In the genomic region with DNA sequence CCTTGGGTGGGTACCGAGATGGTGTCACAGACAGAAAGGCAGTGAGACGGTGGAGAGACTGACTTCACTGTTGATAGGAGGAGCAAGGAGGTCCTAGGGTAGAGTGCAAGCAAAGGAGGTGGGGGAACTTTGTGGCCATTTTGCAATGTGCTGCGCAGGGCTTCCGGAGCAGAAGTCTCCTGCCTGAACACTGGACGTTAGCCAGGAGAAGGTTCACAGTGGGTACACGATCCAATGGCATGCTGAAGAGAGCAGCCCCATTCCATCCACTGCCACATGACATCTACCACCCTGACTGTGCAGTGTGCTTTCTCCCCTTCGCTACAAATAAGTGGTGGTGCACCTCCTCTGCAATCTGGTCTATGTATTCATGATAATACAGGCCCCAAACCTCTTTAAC, we compare ENCODE assay signal across 19 mouse cellular contexts. TPM values are rescaled to one million over a fixed set of nuclear protein-coding genes. Genes with fewer than 3 reads are reported as not detected.
DNase-seq lines count a peak whose midpoint lies in the region; ATAC-seq lines count a peak whose summit lies in the region.
"Had no signal": no experiment of that assay in that cellular context is flagged by ENCODE, and none has a peak within 500 bp of the region (broad histone marks: within the 10 kb centered on the region; RNA-seq: fewer than 3 reads in every experiment).

No protein-coding gene starts in this region.

- H3K4me1 ChIP-seq in forebrain, embryonic 16.5 days (replicated peaks; ENCODE audit: control insufficient read depth, insufficient read depth, low read length), result peaks cover 41% of the 10 kb centered on the region
- H3K4me1 ChIP-seq in neural tube, embryonic 13.5 days (replicated peaks), result peaks cover 46% of the 10 kb centered on the region
- H3K4me1 ChIP-seq in embryonic facial prominence, embryonic 10.5 days, result peaks cover 20% of the 10 kb centered on the region

- peaks cover 7% of the 10 kb centered on the region; the same call in 1 of the 2 replicates for H3K36me3 ChIP-seq in forebrain, embryonic 16.5 days (ENCODE audit: control insufficient read depth, insufficient read depth)
- peaks cover 12% of the 10 kb centered on the region for H3K36me3 ChIP-seq in neural tube, embryonic 13.5 days
- H3K36me3 ChIP-seq in embryonic facial prominence, embryonic 10.5 days (replicated peaks), result no peaks in the 10 kb centered on the region
- H3K36me3 ChIP-seq: heart, embryonic 10.5 days had no signal

- H3K27ac ChIP-seq in forebrain, embryonic 16.5 days (ENCODE audit: low read length), result no peak overlapping the region
- H3K27ac ChIP-seq in neural tube, embryonic 13.5 days (replicated peaks), result no peak overlapping the region
- no peak overlapping the region for H3K27ac ChIP-seq in embryonic facial prominence, embryonic 10.5 days (replicated peaks)
- H3K27ac ChIP-seq: gastrocnemius, adult 2 months; heart, embryonic 10.5 days; kidney, postnatal 0 days; liver, embryonic 14.5 days had no signal

- no peak overlapping the region for H3K9ac ChIP-seq in forebrain, embryonic 16.5 days (replicated peaks; ENCODE audit: low read depth, low read length)
- no peak overlapping the region for H3K9ac ChIP-seq in neural tube, embryonic 13.5 days
- H3K9ac ChIP-seq: liver, embryonic 14.5 days had no signal

- H3K9me3 ChIP-seq in forebrain, embryonic 16.5 days (ENCODE audit: control insufficient read depth, low read length), result no peaks in the 10 kb centered on the region
- no peaks in the 10 kb centered on the region for H3K9me3 ChIP-seq in neural tube, embryonic 13.5 days
- H3K9me3 ChIP-seq in embryonic facial prominence, embryonic 10.5 days, result no peaks in the 10 kb centered on the region
- H3K9me3 ChIP-seq: heart, embryonic 10.5 days had no signal

- no peak for ATAC-seq in forebrain, embryonic 16.5 days
- ATAC-seq in neural tube, embryonic 13.5 days (ENCODE audit: low read depth), result no peak
- ATAC-seq in erythroid progenitor cell, adult 5-6 weeks (replicated peaks; ENCODE audit: low FRiP score, poor library complexity, severe bottlenecking), result no peak
- ATAC-seq: CD4-positive, CD25-positive, alpha-beta regulatory T cell, adult 4 months; Patski had no signal

- H3K27me3 ChIP-seq in forebrain, embryonic 16.5 days (replicated peaks; ENCODE audit: control insufficient read depth, insufficient read depth, low read length), result no peaks in the 10 kb centered on the region
- H3K27me3 ChIP-seq in neural tube, embryonic 13.5 days, result no peaks in the 10 kb centered on the region
- H3K27me3 ChIP-seq in embryonic facial prominence, embryonic 10.5 days (replicated peaks; ENCODE audit: low read depth, poor library complexity, severe bottlenecking), result peaks cover 24% of the 10 kb centered on the region
- H3K27me3 ChIP-seq: Patski had no signal

- WGBS in forebrain, embryonic 16.5 days, result 84% methylated on average over 7 of the region's 7 CpGs
- 85% methylated on average over 7 of the region's 7 CpGs for WGBS in neural tube, embryonic 13.5 days
- 88% methylated on average over 7 of the region's 7 CpGs for WGBS in embryonic facial prominence, embryonic 10.5 days

- peak overlapping the region; percentile 33 for H3K4me2 ChIP-seq in forebrain, embryonic 16.5 days (ENCODE audit: low read length)
- peak overlapping the region; percentile 70 for H3K4me2 ChIP-seq in neural tube, embryonic 13.5 days

- H3K4me3 ChIP-seq in forebrain, embryonic 16.5 days (replicated peaks; ENCODE audit: low read length), result no peak overlapping the region
- H3K4me3 ChIP-seq in neural tube, embryonic 13.5 days, result peak overlapping the region; percentile 55
- no peak overlapping the region for H3K4me3 ChIP-seq in embryonic facial prominence, embryonic 10.5 days
- H3K4me3 ChIP-seq: gastrocnemius, adult 2 months; heart, embryonic 10.5 days had no signal

- peak; percentile 45 to 58 for DNase-seq in cerebellum, postnatal 14 days
- DNase-seq in cerebellum, postnatal 25 days, result no peak
- peak; percentile 8 for DNase-seq in layer of hippocampus, adult 11-12 months (ENCODE audit: low spot score)
- no peak for DNase-seq in layer of hippocampus, postnatal 14 days (ENCODE audit: low spot score in 2 of 2)
- DNase-seq in embryonic facial prominence, embryonic 10.5 days (ENCODE audit: low spot score), result no peak
- DNase-seq: adrenal gland, postnatal 10 days; cerebellum, adult 9-10 months; gastrocnemius, adult 2 months; kidney, adult 11 months; right cerebral cortex, postnatal 25 days; thymus, postnatal 36 days had no signal

RNA-seq across cellular contexts. Expression of gene Scn3b, which starts 3.8 kb away (rescaled TPM):
- 100 to 1,000 TPM; 230 to 234 TPM for total RNA-seq in layer of hippocampus, postnatal 14 days (2021)
- 103 and 127 TPM in 2 replicates for polyA plus RNA-seq in forebrain, embryonic 16.5 days (2015; fragmentation: Nextera tagmentation; extraction: Ambion mirVana)
- 115 and 121 TPM in 2 replicates for polyA plus RNA-seq in neural tube, embryonic 13.5 days (2015; fragmentation: Nextera tagmentation; extraction: Ambion mirVana)
- total RNA-seq in erythroid progenitor cell, adult 5-6 weeks (2015; ENCODE audit: low replicate concordance), result not detected in 2 replicates
- total RNA-seq in erythroid progenitor cell, adult 5-6 weeks (2017; ENCODE audit: low replicate concordance), result not detected in 2 replicates
- polyA plus RNA-seq in embryonic facial prominence, embryonic 10.5 days (2016; fragmentation: Nextera tagmentation; extraction: Ambion mirVana), result 2.2 and 2.7 TPM in 2 replicates

Comparison
In these comparisons a context has a peak if more than half of its experiments do, and no peak if none do; other contexts are left out.
1. DNase-seq: peak in cerebellum, postnatal 14 days (2 of 2) and layer of hippocampus, adult 11-12 months (single experiment); none in cerebellum, postnatal 25 days (0 of 2), layer of hippocampus, postnatal 14 days (0 of 2) and embryonic facial prominence, embryonic 10.5 days (single experiment).
2. RNA of gene Scn3b, which starts 3.8 kb away (polyA plus RNA-seq): 103 to 127 TPM in forebrain, embryonic 16.5 days and 115 to 121 TPM in neural tube, embryonic 13.5 days; 2.2 to 2.7 TPM in embryonic facial prominence, embryonic 10.5 days; every median in the first group is over 10 times any median in the second.